Mouse (Mus musculus) monocyte, adult 5-6 weeks (primary cell): Measurements from ENCODE around the gene Fzr1. TPM values are rescaled to one million over a fixed set of nuclear protein-coding genes. Genes with fewer than 3 reads are reported as not detected.

ENCODE experiments used
- ATAC-seq: fragments of 153-309, 156-312 bp; replicated peaks from 2 replicates; pipeline ENCODE4 v1.8.0; 2017; ENCODE audit warnings: mild to moderate bottlenecking; ENCODE audit not compliant: low TSS enrichment, insufficient number of reproducible peaks, severe bottlenecking, poor library complexity, low FRiP score
- total RNA-seq: library from RNA; stranded (forward); fragments of 200-1000, 200-491, 200-594 nt; gene quantifications from 3 replicates; pipeline ENCODE4 v1.2.3, GENCODE M21; 2017

The Fzr1 gene
- total RNA-seq, 1 experiment from 2014 or later, result 11.7 TPM

DNA sequence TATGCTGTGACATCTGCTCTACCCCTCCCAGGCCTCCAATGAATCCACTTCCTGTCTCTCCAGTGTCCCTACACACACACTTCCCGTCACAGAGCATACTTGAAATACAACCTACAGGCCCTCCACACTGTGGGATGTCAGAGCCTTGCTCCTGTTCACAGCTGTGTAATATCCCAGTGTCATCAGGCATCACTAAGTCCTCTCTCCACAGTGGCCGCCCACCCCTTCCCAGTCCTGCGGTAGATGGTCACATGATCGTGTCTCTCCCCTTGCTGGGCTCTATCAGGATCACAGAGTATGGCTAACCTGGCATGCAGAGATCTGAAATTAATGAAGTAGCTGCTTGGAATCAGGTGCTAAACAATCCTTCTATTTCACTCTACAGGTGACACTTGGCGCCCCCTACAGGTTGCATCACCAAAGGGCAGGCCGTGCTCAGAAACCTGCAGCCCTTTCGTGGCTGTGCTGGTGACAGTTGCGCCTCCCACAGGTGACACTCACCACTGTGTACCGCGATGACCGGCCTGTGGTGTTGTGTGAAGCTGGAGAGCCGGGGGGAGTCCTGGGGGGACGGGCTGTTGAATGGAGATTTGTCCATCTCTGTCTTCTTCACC lies 27.4 kb upstream of the Fzr1 start:
- no peak for ATAC-seq

DNA sequence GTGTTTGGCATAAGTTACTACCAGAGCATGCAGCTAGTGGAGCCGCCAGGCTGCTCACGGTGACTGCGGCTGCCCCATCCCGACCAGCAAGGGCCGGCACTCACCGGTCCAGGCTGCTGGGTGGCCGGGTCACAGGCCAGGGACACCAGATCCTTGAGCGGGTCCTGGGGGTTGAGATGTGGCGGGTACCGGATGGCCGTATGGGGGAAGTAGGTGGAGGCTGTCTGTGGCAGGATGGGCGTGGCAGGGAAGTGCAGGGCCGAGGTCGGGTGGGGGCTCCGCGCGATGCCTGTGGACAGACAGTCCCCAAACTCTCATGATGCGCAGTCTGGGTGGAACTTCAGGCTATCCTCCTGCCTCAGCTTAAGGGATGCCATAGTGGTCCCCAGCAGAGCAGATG lies 26.4 kb upstream of the Fzr1 start:
- peak; percentile 50 for ATAC-seq

DNA sequence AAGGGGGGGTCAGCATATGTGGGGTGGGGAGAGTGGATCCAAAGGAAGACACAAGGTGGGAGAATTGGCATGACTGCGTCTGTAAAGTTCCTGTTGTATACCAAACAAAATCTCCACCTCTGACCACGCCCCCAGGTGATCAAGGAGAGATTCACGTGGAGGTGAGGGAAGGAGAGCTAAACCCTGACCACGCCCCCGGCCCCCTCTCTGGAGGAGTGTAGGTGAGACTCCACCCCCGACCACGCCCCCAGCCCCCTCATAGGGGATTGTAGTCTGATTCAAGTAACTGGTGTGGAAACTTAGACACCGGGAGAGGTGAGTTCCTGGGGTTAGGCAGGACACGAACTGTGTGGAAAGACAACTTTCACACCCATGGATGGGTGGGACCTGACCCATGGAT lies 25.8 kb upstream of the Fzr1 start:
- no peak for ATAC-seq

DNA sequence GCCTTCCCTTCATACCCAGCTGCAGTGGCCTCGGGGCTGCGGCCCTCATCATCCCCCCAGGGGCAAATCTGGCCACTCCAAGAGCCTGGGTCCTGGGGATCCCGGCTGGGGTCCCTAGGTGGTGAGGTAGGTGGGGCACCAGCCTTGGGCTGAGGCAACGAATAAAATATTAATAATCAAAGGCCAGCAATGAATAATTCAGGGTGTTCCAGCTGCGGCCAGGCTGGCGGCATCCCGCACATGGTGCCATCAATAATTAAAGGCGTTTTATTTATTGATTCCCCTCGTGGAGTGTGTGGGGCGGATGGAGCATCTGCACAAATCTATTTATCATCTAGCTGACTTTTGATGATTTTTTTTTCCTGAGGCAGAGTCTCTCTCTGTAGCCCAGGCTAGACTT lies 25.2 kb upstream of the Fzr1 start:
- ATAC-seq, result no peak

DNA sequence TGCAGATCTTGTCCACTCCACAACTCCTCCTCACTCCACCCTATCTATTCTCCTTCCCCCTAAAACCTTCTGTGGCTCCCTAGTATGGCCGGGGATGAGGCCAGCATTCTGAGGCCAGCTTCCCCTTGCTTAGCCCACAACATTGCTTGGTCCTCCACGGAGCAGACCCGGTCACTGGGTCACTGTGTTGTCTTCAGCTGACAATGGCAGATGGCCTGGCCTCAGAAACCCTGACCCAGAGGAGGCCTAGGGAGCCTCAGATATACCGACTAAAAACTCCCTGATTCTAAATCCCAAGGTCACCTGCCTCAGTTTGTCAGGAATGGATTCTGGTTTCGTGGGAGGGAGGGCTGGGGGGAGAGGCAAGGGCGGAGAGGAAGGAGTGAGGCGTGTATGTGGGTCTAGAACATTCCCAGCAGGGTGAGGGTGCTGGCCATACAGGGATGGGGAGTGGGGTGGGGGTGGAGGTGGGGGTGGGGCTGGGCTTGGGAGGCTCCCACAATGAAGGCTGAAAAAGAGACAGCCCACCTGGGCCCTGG lies 24.0 kb upstream of the Fzr1 start:
- no peak for ATAC-seq

DNA sequence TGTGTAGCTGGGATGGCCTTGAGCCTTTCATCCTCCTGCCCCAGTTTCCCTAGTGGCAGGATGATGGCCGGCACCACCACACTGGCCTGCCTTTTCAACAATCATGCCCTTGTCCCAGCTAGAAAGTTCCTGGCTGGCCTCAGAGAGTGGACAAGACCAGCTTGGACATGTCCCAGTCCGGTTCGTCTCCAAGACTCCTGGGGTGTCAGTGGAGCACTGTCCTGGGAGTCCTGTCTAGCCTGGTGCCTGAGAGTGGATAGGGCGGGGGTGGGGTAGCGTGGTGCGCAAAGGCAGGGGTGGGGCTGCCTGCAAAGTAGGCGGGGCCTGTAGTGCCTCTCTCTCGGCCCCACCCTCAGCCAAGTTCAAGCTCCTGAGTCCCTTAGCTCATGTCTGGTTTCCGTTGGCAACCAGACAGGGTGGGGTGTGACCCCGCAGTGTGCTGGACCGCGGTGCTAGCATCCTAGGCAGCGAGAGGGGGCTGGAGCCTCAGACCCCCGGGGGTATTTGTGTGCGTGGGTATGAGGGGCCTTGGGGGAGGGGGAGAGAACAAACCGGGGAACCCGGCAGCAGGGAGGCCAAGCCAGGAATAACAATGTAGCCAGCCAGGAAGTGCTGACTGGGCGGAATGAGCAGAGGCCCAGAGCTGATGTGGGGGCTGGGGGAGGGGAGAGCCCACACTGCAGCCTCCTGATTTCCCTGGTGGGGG lies 23.4 kb upstream of the Fzr1 start:
- peak; percentile 51 for ATAC-seq

DNA sequence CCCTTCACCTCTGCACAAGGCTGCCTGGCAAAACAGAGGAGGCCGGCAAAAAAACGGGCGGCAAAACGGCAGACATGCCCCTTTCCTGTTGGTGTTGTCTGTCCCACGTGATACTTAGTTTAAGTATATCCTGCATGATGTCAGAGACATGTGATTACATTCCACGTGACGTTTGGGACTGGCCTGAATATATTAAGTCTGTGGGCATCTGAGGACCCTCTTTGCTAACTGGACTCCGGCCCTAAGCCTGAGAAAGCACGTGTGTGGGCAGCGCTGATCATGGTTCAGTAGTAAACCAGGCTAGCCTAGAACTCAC lies 22.8 kb upstream of the Fzr1 start:
- ATAC-seq, result no peak

DNA sequence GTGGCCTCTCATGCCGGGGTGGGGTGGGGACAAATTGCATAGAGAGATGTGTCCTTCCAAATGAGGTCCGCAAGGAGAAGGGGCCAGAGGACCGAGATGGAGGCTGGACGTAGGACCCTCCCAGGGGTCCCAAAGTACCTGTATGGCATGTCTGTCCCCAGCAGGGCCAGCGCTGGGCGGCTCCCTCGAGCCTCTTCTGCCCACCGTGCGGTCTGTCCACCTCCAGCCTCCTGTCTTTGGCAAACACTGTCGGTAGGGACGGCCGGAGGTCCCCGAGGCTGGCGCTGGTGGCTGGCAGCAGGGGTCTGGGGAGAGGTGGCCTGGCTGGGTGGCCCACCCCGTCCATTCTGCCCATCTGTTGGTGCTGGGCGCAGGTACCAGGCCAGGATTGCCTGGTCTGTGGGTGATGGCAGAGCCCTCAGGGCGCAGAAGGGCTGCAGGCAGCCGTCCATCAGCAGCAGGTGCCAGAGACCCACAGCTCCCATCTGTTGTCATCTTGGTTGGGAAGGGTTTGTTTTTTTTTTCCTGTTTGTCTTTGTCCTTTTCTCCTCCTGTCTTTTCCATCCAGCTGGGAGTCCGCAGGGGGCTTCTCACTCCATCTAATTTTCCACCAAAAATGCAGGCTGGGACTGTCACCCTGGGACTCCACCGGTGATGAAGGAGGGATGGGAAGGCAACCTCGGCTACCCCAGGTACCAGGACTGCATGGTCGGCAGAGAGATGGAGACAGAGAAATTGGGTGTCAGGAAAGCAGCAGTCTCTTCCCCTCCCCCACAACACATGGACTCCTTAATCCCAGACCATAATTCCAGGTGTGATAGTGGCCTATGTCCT lies 22.3 kb upstream of the Fzr1 start:
- ATAC-seq, result no peak

DNA sequence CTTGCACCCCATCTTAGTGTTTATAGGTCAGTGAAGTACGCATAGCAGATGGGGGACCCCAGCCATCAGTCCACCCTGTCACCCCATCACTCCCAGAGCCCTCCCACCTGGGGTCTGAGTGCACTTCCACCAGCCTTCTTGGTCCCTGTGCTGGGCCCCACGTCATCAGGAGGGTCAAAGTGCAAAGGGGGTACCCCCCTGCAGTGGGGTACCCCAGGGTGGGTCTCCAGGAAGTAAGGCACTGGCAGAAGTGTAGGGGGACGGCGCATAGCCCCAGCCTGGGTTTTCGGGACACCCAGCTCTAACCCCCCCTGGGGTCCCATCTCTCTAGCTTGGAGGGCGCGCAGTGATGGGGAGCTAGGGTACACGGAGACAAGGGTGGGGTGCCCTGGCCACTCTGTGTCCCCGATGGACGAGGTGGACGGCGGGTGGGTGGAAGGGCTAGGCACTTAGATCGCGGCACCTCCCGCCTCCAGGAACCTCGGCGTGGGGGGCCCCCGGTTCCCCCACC lies 21.5 kb upstream of the Fzr1 start:
- no peak for ATAC-seq

DNA sequence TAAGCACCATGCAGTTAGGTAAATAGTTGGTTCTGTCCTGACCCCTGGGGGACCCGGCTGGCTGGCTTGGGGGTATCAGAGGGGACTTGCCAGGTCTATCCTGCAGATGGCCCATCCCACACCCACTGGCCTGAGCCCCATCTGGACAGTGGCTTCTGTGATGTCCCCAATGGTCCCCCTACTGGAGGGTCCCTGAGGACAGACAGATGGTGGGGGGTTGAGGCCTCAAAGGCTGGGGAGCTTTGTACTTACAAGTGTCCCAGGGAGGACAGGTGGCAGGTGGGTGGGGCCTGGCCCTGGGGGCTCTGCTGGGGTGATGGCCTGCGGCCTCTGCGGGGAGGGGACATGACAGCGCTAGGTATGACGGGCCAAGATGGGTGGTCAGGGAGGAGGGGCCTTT lies 21.0 kb upstream of the Fzr1 start:
- ATAC-seq, result no peak

DNA sequence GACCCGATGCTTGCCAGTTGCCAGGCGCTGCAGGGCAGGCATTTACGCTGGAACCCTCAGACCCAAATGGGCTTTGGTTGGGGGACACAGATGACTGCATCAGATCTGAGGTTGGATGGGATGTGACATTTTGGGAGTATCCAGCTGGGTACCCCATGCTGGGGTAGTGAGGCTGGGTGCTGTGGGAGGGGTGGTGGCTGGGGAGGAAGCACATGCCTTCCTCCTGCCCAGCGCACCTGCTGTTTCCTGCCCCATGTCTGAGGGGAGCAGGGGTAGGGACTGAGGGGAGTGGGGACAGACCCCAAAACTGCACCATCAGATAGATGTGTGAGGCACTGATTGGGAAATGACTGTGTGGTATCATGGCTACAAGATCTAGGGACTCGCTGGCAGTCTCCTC lies 18.4 kb upstream of the Fzr1 start:
- no peak for ATAC-seq

DNA sequence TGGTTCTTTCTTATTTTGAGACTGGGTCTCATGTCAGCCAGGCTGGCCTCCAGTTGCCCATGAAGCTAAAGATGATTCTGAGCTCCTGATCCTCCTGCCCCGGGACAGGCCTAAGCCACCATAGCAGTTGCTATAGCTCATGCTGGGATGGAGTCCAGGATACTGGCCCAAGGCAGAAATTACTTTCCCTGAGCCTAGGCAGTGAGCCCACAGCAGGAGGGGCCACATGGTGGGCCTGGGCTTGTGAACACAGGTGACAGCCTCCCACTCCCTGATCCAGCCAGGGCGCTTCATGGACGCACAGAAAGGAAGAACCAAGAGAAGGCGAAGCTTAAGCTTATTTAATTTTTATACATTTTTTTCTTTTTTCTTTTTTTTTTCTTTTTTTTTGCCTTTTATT lies 17.5 kb upstream of the Fzr1 start:
- no peak for ATAC-seq

DNA sequence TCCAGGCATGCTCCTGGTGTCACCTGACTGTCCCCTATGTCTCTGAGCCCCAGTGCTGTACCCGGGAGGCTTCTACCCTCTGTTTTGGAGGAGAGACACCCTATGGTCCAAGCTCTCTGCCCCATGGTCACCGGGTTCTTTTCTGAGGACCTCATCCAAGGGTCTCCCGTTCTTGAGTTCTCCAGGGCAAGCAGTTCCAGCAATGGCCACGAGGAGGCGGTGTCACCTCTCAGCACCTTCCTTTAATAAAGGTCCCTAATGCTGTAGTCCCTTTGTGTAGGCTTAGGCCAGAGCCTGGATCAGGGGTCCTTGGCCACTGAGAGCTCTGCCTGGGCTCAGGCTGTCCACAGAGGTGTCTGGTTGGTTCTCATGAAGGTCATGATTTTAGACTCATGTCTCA lies 16.8 kb upstream of the Fzr1 start:
- ATAC-seq, result peak; percentile 41

DNA sequence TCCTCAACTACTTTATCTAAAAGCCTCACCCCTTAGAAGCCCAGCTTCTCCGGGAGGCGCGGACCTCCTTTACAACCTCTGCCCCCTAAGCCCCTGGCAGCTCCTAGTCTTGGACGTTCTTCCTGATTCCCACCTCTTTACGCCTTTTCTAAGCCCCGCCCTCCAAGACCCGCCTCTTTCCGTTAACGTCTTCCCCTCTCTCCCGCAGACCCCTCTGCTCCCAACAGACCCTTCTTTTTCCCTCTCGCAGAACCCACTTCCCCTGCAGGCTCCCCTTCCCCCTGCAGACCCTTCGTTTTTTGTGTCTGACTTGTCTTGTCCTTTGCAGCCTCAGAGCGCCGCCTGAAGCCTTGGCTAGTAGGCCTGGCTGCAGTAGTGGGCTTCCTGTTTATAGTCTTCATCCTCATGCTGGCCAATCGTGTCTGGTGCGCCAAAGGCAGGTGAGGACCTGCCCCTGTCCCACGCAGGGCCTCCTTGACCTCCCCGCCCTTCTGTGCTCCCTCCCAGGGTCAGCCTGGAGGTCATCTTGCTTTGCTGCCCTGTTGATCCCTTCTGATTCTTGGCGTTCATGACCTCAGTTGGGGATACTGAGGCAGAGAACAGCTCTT lies 15.2 kb upstream of the Fzr1 start:
- ATAC-seq, result no peak

DNA sequence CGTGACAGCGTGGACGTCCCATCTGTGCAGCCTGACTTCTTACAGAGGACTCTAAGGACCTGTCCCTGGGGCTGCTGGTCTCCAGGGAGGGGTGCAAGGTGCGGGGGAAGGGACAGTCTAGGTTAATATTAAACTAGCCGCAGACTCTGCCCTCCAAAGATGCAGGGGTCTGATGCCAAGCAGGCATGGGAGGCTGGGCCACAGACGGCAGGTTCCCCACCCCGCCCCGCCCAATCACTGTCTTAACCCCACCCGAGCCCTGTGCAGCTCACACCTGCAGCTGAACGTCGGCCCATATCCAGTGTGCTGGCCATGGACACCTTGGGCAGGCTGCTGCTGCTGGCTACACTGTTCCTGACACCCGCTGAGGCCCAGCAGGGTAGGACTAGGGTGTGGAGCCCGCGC lies 14.5 kb upstream of the Fzr1 start, which contains the start of gene Smim24:
Gene Smim24, plus strand, starts transcription at position 271 of the 405 bp plus-strand sequence.
- no peak for ATAC-seq

DNA sequence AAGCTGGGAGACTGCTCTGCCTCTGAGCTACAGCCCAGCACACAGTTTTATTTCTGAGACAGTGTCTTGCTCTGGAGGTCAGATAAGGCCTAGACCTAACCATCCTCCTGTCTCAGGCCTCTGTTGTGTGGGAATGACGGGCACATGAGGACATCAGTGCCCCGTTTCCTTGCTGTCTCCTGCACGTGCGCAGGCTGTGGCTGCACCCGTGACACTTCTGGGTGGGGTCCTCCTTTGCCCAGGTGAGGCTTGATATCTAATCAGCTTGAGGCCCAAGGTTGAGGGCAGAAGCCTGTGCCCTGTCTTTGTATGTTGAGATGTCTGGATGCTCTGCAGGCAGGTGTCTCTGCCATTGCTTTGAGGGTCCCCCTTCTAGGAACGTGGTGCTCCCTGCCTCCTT lies 14.0 kb upstream of the Fzr1 start:
- no peak for ATAC-seq

DNA sequence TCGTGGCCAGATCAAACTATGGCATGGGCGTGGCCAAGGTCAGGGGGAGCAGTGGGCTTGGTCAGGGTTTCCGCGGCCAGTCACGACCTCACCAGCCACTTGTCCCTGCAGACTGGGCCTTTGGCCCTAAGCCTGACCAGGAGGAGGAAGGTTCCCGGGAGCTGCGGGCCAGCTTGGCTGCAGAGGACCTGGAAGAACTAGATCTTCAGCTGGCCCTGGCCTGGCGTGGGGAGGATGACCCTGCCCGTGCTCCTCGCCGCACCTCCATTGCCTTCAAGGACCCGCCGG lies 12.3 kb upstream of the Fzr1 start:
- ATAC-seq, result no peak

DNA sequence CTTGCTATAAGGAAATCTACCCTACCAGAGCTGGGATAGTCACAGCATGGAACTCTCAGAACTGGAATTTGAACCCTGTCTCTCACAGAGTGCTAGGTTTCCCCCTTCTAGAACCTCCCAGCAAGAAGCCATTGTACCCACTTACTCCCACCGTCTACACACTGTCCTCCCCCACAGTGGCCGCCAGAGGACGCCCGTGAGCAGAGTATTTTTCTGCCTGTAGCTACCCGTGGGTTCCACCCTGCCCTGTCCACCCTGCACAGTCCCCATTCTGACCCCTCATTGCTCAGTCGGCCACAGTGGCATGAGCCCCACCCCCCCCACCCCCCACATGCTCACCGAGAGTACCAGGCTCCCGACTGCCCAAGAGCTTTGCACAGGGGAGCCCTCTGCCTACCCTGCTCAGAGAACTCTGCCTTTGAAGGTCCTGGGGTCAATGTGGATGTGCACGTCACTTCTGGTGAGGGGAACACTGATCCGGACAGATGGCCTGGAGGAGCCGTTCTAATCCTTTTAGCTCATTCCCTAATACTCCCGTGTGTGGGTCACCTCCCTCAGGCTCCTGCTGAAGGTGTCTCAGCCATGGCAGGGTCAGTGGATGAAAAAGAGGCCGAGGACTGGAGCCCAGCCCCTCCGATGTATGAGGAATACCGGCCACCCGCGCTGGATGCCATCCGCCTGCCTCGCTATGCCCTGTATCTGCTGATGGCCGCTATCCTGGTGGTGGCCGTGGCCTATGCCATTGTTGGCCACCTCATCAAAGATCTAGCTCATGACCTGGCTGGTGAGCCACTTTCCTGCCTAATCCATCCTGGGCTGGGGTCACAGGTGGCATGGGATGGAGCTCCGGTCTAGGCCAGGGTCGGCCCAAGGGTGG lies 11.7 kb upstream of the Fzr1 start:
- ATAC-seq, result peak; percentile 36; the same call in 1 of the 2 replicates
